Mouse (Mus musculus): ENCODE results near the gene Acox1. TPM values are rescaled to one million over a fixed set of nuclear protein-coding genes. Genes with fewer than 3 reads are reported as not detected.

Acox1 gene
- polyA plus RNA-seq, 1 experiment, result not detected

DNA sequence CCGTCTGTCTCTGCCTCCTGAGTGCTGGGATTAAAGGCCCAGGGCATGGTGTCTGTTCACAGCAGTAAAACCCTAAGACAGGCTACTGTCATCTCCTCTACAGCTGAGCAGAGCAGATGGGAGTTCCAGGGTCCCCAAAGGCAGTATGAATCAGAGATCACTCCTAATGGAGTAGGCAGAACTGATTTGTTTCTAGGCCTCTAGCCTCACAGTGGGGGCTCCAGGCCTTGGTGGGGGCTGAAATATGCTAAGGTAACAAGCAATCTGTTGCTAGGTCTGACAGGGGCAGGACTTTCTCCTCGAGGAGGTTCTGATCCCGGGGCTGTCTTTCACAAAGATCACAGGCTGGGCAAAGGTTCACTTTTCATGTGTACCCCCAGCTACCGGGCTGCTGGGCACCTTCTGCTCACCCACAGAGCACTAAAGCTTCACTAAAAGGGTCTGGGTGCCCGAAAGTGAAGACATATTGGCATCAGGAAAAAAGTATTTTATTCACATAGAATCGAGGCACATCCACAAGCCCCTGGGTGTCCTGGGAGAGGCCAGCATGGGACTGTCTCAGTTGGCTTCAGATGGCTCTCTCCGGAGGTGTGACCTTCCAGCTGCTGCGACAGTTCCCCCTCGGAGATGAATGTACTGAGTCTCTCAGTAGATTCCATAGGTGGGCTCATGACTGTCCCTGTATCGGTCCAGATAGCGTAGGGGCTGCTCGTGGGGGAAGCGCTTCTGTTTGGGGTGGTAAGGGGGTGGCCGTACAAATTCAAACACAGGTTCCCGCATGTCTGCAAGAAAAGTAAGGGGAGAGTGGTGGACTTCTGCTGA lies 67.3 kb downstream of the Acox1 start:
- Histone ChIP-seq H3K27ac (ENCODE audit: insufficient read depth, low read depth, low read length) (no peak overlapping the region; the same call in 1 of the 2 replicates), H3K4me1 (ENCODE audit: control insufficient read depth, insufficient read depth, low read length) (peaks cover 16% of the 10 kb centered on the region), H3K4me3 (ENCODE audit: insufficient read depth, low read depth, low read length) (peak overlapping the region; percentile 70; the same call in 1 of the 2 replicates)
- TF ChIP-seq CTCF (IDR thresholded peaks at IDR 0.05; ENCODE audit: insufficient read depth, low read depth, low read length) (no peak), POLR2A (IDR thresholded peaks at IDR 0.05; ENCODE audit: insufficient read depth, low read depth, low read length) (no peak)
- 80% methylated on average over 15 of the region's 15 CpGs for WGBS

DNA sequence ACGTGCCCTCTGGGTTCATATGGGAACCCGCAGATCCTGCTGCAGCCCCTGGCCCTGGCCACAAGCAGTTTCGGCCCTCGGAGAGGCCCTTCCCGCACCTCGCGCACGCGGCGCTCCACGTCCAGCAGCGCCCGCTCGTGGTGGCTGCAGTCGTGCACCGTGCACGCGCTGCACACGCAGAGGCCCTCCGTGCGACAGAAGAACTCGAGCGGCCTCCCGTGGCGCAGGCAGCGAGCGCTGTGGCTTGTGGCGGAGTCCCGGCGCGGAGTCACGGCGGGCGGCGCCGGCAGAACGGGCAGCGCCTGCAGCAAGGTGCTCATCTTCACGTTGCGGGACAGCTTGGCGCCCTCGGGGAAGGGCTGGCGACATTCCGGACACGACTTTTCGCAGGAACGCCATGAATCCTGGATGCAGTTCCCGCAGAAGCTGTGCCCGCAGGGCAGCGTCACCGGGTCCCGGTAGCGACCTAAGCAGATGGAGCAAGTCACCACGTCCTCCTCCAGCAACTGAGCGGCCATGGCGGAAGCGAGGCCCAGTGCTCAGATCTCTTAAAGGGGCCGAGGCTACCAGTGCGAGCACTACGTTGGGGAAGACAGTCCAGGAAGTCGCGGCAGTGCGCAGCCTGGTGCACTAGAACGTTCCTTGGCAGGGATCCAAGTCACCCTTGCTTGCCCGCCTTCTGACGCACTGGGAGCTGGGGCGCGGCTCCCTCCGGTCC lies 68.2 kb downstream of the Acox1 start, which contains the start of gene Trim65:
TSS of gene Trim65 (minus strand) at position 641 of the 718 bp plus-strand sequence.
- TF ChIP-seq POLR2A (IDR thresholded peaks at IDR 0.05; ENCODE audit: insufficient read depth, low read depth, low read length) (0 out of 2 replicates have a peak, but pooled peaks have one; percentile 17), CTCF (IDR thresholded peaks at IDR 0.05; ENCODE audit: insufficient read depth, low read depth, low read length) (peak; percentile 75)
- Histone ChIP-seq H3K4me3 (ENCODE audit: insufficient read depth, low read depth, low read length) (peak within 1 kb of the TSS; percentile 70), H3K27ac (ENCODE audit: insufficient read depth, low read depth, low read length) (peak within 1 kb of the TSS; percentile 93), H3K4me1 (ENCODE audit: control insufficient read depth, insufficient read depth, low read length) (peaks cover 16% of the 10 kb centered on the region)
- WGBS, result 2% methylated on average over 69 of the region's 69 CpGs

DNA sequence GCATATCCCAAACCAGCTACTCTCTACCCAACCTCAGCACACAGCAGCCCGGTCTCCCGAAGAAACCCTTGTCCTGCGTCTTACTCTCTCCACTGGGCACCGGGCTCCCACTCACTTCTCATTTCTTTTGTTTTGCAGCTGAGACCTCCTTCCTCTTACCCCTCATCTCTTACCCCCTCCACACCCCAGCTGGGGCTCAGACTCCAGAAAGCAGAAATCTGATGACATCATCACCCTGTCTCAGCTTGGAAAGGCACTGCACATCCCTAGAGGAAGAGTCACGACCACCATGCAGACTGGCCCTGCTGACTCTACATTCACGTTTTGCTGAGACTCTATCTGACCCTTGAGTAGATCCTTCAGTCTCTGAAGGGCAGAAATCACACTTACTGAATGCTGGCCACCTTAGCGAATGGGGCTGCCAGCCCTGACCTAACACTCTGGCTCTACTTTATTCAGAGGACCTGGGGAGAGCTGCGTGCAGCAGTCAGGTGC lies 68.8 kb downstream of the Acox1 start:
- WGBS, result 15% methylated on average over 8 of the region's 8 CpGs
- TF ChIP-seq POLR2A (IDR thresholded peaks at IDR 0.05; ENCODE audit: insufficient read depth, low read depth, low read length) (no peak; the same call in 1 of the 2 replicates), CTCF (IDR thresholded peaks at IDR 0.05; ENCODE audit: insufficient read depth, low read depth, low read length) (no peak)
- Histone ChIP-seq H3K4me3 (ENCODE audit: insufficient read depth, low read depth, low read length) (peak overlapping the region; percentile 70), H3K27ac (ENCODE audit: insufficient read depth, low read depth, low read length) (peak overlapping the region; percentile 29), H3K4me1 (ENCODE audit: control insufficient read depth, insufficient read depth, low read length) (peaks cover 16% of the 10 kb centered on the region)

DNA sequence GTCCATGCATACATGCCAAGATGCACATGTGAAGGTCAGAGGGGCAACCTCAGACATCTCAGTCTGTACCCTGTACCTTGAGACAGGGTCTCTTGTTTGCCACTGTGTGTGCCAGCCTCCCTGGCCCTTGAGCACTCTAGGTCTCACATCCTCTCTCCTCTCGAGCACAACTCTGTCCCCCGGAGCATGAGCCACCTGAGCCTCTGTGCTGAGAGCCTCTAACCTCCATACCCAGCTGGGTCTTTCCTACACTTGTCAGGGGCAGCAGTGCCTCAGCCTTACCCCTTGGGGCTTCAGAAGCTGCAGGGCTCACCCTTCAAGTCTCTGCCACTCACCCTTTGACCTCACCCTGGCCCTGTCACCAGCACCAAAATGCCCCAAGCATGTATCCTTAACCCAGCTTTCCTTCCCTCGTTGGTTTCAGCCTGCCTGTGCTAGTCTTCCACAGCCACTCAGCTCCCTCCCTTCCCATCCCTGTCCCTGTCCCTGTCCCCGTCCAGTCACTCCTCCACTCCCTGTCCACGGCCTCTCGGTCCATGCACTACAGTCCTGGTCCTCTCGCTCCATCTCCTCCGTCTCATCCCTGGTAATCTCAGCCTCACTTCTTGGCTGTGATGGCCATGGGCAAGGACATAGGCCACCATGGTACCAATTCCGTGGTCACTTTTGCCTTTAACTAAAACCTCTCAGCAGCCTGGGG lies 69.6 kb downstream of the Acox1 start:
- H3K27ac ChIP-seq (ENCODE audit: insufficient read depth, low read depth, low read length), result no peak overlapping the region
- TF ChIP-seq CTCF (IDR thresholded peaks at IDR 0.05; ENCODE audit: insufficient read depth, low read depth, low read length) (no peak), POLR2A (IDR thresholded peaks at IDR 0.05; ENCODE audit: insufficient read depth, low read depth, low read length) (no peak)
- no peak overlapping the region for H3K4me3 ChIP-seq (ENCODE audit: insufficient read depth, low read depth, low read length)
- H3K4me1 ChIP-seq (ENCODE audit: control insufficient read depth, insufficient read depth, low read length), result peaks cover 16% of the 10 kb centered on the region
- WGBS, result 82% methylated on average over 9 of the region's 9 CpGs

DNA sequence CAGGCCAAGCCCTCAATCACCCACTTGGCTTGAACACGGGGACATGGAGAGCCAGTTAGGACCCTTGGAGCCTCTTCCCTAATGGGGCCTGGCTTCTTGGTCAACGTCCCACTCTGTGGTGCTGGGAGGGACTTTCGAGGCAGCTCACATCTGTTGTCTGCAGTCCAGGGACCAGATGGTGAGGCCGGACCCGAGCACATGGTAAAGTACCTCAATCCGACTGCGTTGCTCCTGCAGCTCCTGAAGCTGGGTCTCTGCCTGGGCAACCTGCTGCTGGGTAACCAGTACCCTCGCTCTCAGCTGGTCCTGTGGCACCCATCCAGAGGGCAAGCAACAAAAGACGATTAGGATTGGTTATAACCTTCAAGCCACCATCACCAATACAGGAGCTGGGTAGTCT lies 70.9 kb downstream of the Acox1 start:
- Histone ChIP-seq H3K4me3 (ENCODE audit: insufficient read depth, low read depth, low read length) (no peak overlapping the region), H3K27ac (ENCODE audit: insufficient read depth, low read depth, low read length) (no peak overlapping the region), H3K4me1 (ENCODE audit: control insufficient read depth, insufficient read depth, low read length) (peaks cover 16% of the 10 kb centered on the region)
- TF ChIP-seq POLR2A (IDR thresholded peaks at IDR 0.05; ENCODE audit: insufficient read depth, low read depth, low read length) (no peak), CTCF (IDR thresholded peaks at IDR 0.05; ENCODE audit: insufficient read depth, low read depth, low read length) (no peak)
- 78% methylated on average over 9 of the region's 9 CpGs for WGBS

DNA sequence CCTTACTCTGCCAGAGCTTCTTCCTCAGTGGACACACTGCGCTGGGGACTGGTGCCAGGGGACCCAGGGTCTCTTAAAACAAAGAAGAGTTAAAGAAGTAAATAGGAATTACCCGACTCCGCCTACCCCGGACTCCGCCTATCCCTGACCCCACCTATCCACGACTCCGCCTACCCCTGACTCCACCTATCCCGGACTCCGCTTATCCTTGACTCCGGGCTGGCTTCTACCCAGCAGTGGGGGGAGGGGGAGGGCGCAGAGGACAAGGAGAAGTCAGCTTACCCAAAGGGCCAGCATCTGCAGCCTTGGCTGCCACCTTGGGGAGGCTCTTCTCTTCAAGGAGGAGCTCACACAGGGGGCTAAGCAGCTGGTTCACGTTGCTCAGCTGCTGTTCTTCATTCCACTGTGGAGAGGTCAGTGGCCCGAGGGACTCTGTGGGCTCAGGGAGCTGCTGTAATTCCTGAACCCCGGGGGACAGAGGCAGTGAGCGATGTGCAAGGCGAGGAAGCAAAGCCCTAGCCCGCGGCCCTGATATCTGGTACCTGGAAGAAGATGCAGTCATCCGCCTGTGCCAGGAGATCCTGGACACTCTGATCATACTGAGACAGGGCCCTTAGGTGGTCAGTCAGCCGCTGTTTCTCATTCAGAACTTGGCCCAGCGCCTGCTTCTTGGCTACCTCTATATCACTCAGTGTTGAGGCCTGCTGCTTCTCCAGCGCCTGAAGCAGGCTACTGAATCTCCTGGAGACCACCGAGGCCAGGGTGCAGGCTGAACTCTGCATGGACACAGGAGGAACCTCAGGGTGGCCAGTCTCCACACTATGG lies 71.5 kb downstream of the Acox1 start, which contains the start of gene Trim47:
TSS of gene Trim47 (minus strand) at position 55 of the 825 bp plus-strand sequence.
- Histone ChIP-seq H3K27ac (ENCODE audit: insufficient read depth, low read depth, low read length) (no peak within 1 kb of the TSS), H3K4me1 (ENCODE audit: control insufficient read depth, insufficient read depth, low read length) (peaks cover 13% of the 10 kb centered on the region), H3K4me3 (ENCODE audit: insufficient read depth, low read depth, low read length) (no peak within 1 kb of the TSS)
- no peak for TF ChIP-seq POLR2A (IDR thresholded peaks at IDR 0.05; ENCODE audit: insufficient read depth, low read depth, low read length)
- TF ChIP-seq CTCF (IDR thresholded peaks at IDR 0.05; ENCODE audit: insufficient read depth, low read depth, low read length), result no peak
- WGBS, result 39% methylated on average over 23 of the region's 23 CpGs

DNA sequence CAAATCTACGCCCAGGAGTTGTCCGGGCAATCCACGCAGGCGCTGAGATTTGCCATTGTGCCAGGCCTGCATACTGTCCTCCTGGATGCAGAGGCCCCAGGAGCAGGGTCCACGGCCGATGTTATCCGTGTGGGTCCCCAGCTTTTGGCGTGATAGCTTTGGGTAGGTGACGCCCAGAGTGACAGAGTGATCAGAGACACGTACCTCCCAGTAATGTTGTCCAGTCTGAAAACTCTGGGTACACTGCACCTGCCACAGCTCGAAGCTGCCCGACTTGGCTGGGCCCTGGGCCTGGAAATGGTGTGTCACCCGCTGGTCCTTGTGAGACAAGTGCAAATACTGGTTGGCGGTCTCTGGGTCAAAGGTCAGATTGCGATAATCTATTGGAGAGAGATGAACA lies 72.6 kb downstream of the Acox1 start:
- TF ChIP-seq POLR2A (IDR thresholded peaks at IDR 0.05; ENCODE audit: insufficient read depth, low read depth, low read length) (no peak), CTCF (IDR thresholded peaks at IDR 0.05; ENCODE audit: insufficient read depth, low read depth, low read length) (no peak)
- Histone ChIP-seq H3K4me1 (ENCODE audit: control insufficient read depth, insufficient read depth, low read length) (peaks cover 13% of the 10 kb centered on the region), H3K4me3 (ENCODE audit: insufficient read depth, low read depth, low read length) (no peak overlapping the region), H3K27ac (ENCODE audit: insufficient read depth, low read depth, low read length) (no peak overlapping the region)
- 97% methylated on average over 15 of the region's 15 CpGs for WGBS

Other genes starting within 250 kb of the Acox1 start
- gene Itgb4, start 224.3 kb downstream of the Acox1 start, polyA plus RNA-seq (2012; ENCODE audit: insufficient read depth, insufficient read length, low replicate concordance, missing spikeins), result not detected in 2 replicates
- not detected in 2 replicates for gene Galk1, start 186.3 kb downstream of the Acox1 start, polyA plus RNA-seq (2012; ENCODE audit: insufficient read depth, insufficient read length, low replicate concordance, missing spikeins)
- gene H3f3b, start 171.1 kb downstream of the Acox1 start, polyA plus RNA-seq (2012; ENCODE audit: insufficient read depth, insufficient read length, low replicate concordance, missing spikeins), result 341 and 464 TPM in 2 replicates
- 207 TPM in 1 of 2 replicates, not detected in the other for gene Unk, start 168.7 kb downstream of the Acox1 start, polyA plus RNA-seq (2012; ENCODE audit: insufficient read depth, insufficient read length, low replicate concordance, missing spikeins)
- not detected in 2 replicates for gene Unc13d, start 121.1 kb downstream of the Acox1 start, polyA plus RNA-seq (2012; ENCODE audit: insufficient read depth, insufficient read length, low replicate concordance, missing spikeins)
- 339 TPM in 1 of 2 replicates, not detected in the other for gene Wbp2, start 112.0 kb downstream of the Acox1 start, polyA plus RNA-seq (2012; ENCODE audit: insufficient read depth, insufficient read length, low replicate concordance, missing spikeins)
- gene Trim47, start 71.8 kb downstream of the Acox1 start, polyA plus RNA-seq (2012; ENCODE audit: insufficient read depth, insufficient read length, low replicate concordance, missing spikeins), result not detected in 2 replicates
- not detected in 2 replicates for gene Trim65, start 67.9 kb downstream of the Acox1 start, polyA plus RNA-seq (2012; ENCODE audit: insufficient read depth, insufficient read length, low replicate concordance, missing spikeins)
- gene Mrpl38, start 60.2 kb downstream of the Acox1 start, polyA plus RNA-seq (2012; ENCODE audit: insufficient read depth, insufficient read length, low replicate concordance, missing spikeins), result not detected in 2 replicates
- gene Fbf1, start 30.9 kb downstream of the Acox1 start, polyA plus RNA-seq (2012; ENCODE audit: insufficient read depth, insufficient read length, low replicate concordance, missing spikeins), result 87.6 TPM in 1 of 2 replicates, not detected in the other
- not detected in 2 replicates for gene Ten1, start 190 bp downstream of the Acox1 start, polyA plus RNA-seq (2012; ENCODE audit: insufficient read depth, insufficient read length, low replicate concordance, missing spikeins)
- gene Evpl, start 39.0 kb upstream of the Acox1 start, polyA plus RNA-seq (2012; ENCODE audit: insufficient read depth, insufficient read length, low replicate concordance, missing spikeins), result not detected in 2 replicates
- gene Srp68, start 75.2 kb upstream of the Acox1 start, polyA plus RNA-seq (2012; ENCODE audit: insufficient read depth, insufficient read length, low replicate concordance, missing spikeins), result not detected in 2 replicates
- not detected in 2 replicates for gene Galr2, start 81.9 kb upstream of the Acox1 start, polyA plus RNA-seq (2012; ENCODE audit: insufficient read depth, insufficient read length, low replicate concordance, missing spikeins)
- gene Exoc7, start 108.2 kb upstream of the Acox1 start, polyA plus RNA-seq (2012; ENCODE audit: insufficient read depth, insufficient read length, low replicate concordance, missing spikeins), result not detected in 2 replicates
- gene Foxj1, start 136.4 kb upstream of the Acox1 start, polyA plus RNA-seq (2012; ENCODE audit: insufficient read depth, insufficient read length, low replicate concordance, missing spikeins), result not detected in 2 replicates
- gene Rnf157, start 214.0 kb upstream of the Acox1 start, polyA plus RNA-seq (2012; ENCODE audit: insufficient read depth, insufficient read length, low replicate concordance, missing spikeins), result 199 TPM in 1 of 2 replicates, not detected in the other
- gene Ubald2, start 235.0 kb upstream of the Acox1 start, polyA plus RNA-seq (2012; ENCODE audit: insufficient read depth, insufficient read length, low replicate concordance, missing spikeins), result not detected in 2 replicates